Mouse (Mus musculus): Measurements from ENCODE around the gene Btaf1.
"Not testable (repeated sequence)": the region's sequence is repeated elsewhere in the genome, so short reads cannot be mapped to it uniquely, and the experiment has no call there.

Gene Btaf1

DNA sequence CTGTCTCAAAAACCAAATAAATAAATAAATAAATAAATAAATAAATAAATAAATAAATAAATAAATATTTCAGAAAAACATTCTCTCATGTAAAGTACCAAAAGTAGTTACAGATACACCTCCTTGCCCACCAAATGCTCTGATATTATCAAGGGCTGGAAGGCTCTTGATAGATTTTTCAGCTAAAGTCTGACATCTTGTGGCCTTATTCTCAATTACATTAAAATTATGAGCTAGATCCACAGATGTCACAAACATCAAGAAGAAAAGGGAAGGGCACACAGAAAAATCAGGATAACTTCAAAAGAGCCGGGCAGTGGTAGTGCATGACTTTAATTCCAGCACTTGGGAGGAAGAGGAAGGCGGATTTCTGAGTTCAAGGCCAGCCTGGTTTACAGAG, 3.9 kb upstream of the Btaf1 start:
- DNase-seq (ENCODE audit: low read depth, low spot score) = peak; percentile 79

DNA sequence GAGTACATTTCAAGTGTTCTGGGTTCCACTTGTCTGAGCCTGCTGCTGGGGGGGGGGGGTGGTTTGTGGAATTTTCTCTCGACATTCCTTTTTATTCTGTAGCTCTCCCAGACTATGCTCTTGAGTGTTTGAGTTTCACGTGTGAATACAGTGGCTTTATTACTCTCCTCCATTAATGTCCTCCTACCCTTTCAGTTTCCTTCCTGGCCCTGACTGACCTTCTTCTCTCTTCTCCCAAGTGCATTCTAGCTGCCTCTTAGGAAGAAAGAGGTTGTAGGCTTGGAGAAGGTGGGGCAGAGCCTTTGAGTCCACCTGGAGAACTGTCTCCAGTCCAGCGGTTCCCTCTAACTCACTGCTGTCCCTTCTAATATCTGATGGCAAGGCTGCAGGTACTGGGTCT, 2.9 kb upstream of the Btaf1 start:
- DNase-seq (ENCODE audit: low read depth, low spot score) = no peak

DNA sequence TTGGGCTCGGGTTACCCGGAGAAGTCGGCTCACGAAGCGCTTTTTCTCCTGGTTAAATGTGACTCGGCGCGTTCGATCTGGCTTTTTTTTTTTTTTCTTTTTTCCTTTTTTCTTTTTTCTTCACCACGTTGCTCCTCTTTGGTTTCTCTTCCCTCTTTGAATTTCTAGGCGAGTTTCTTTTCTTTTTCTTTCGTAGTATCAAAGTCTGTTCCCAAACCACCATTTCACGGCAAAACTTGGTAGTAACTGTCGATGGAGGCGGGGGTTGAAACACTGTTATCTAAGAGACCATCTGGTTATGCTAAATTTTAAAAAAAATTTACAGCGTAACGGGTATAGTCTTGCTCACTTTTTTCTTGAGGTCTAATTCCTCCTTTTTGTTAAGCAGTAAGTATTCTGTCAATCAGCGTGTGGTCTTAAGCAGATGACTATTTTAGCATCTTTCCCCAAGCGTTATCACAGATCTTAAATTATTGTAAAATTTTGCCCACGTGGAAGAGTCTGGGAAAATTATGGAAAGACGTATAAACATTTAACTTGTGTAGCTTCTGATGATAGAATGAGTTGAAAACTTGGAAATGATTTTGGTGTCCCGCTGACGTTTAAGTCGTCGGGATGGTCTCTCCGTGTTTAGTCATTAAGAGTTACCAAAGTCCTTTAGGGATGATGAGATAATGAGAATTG, 816 bp downstream of the Btaf1 start:
- peak; percentile 43 for DNase-seq (ENCODE audit: low read depth, low spot score)

DNA sequence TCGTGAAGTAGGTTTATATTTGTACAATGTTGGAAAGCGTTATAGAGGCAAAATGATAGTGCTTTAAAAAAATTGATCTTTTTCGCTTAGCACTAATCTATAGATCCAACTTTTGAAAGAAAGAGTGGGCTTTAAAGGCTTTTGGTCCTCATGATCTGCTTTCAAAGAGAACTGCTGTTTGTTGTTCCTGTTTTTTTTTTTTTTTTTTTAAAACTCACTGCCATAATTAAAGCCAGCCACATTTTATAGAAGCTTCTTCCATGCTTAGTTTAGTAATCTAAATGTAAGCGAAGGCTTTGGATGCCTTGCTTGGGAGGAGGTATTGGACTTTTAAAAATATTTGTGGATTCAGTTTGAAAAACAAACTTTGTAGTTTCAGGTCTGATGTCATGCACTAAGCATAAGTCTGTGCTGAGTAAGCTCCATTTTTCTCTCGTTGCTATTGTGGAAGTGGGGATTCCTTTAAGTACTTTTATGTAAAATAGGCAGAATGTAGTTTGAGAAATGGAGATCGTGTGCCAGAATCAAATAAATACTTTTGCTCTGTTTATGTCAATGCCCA, 2.0 kb downstream of the Btaf1 start:
- no peak for DNase-seq (ENCODE audit: low read depth, low spot score)

DNA sequence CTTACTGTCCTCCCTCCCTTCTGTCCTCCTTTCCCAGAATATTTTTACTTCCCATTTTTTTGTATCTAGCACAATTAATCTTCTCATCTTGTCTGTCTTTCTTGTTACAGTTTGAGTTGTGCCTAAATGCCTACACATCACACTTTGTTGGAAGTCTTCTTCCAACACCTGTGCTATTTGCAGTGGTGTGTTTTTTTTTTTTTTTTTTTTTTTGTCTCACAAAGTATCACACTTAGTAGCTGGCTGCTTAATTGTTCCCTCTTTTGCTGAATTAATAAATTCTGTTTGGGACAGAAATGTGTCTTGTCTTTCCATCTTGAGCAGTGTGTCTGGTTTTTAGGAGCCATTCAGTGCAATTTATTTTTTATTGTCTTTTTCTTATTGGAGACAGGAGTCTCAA, 3.9 kb downstream of the Btaf1 start:
- no peak for DNase-seq (ENCODE audit: low read depth, low spot score)

DNA sequence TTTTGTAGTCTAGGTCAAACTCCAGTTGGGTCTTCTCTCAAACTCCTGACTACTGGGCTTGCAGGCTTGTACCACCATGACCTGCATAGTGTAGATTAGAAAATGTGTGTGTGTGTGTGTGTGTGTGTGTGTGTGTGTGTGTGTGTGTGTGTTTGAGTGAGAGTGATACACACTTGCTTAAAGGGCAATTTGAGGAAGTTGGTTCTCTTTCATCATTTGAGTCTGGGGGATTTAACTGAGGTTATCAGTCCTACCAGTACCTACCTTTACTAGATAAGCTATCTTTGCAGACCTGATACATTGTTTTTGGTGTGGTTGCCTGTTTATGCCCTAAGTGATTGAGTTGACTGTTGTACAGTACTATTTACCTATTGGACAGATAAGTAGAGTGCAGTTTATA, 6.2 kb downstream of the Btaf1 start:
- no peak for DNase-seq (ENCODE audit: low read depth, low spot score)

DNA sequence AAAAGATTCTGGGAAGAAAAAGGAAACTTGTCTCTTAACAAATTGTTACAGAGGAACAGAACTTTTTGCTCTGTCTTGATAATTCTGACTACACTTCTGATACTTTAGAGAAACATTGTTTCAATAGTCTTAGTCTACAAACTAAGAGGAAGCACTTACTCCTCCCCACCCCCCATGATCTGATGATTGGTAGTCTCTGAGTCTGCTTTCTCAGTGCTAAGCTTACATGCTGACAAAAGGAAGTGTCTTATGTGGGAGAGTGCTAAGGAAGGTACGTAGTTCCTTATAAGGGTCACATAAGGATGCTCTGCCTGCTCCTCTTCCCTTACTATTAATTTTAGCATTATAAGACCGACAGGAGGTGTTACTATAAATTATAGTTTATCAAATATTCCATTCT, 6.7 kb downstream of the Btaf1 start:
- peak; percentile 28 for DNase-seq (ENCODE audit: low read depth, low spot score)

DNA sequence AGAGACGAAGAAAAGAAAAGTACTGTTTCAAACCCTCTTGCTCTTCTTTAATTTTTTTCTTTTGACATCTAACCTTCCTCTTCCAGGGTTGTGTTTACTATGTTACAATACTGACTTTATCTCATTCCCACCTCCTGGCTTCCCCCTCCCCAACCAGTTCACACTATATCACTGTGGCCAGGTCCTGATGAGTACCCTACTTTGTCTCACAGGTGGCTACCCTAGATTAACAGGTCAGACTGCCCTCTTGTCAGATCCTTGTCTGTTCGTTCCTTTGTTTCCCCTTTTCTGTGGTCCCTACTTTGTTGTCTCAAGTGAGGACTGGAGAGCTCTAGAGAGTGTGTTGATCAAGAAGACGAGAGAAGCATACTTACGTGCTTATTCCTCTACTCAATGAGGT, 10.4 kb downstream of the Btaf1 start:
- no peak for DNase-seq (ENCODE audit: low read depth, low spot score)

DNA sequence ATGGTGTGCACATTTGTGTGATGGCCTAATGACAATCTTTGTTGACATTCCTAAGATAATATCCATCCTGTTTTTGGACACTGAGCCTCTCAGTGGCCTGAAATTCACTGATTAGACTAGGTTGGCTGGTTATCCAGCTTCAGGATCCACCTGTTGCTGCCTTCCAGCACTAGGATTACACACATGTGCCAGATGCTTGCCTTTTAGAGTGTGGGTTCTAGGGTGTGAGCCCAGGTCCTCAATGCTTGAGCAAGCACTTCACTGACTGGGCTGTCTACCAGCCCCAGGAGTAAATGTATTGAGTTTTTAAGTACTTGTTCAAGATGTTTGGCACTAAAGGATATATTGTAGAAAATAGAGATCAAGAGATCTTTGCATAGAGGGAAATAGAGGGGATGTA, 12.1 kb downstream of the Btaf1 start:
- no peak for DNase-seq (ENCODE audit: low read depth, low spot score)

DNA sequence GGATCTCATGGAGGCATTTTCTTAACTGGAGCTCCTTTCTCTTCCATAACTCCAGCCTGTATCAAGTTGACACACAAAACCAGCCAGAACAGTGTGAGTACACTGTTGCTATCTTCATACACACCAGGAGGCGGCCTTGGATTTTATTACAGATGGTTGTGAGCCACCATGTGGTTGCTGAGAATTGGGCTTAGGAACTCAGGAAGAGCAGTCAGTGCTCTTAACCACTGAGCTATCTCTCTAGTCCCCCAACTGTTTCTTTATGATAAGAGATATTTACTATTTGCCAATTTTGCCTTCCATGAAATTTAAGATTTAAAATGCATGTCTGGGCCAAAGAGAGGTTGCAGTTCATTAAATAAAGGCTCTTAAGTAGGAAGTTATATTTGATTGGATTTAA, 14.2 kb downstream of the Btaf1 start:
- peak; percentile 35 for DNase-seq (ENCODE audit: low read depth, low spot score)

DNA sequence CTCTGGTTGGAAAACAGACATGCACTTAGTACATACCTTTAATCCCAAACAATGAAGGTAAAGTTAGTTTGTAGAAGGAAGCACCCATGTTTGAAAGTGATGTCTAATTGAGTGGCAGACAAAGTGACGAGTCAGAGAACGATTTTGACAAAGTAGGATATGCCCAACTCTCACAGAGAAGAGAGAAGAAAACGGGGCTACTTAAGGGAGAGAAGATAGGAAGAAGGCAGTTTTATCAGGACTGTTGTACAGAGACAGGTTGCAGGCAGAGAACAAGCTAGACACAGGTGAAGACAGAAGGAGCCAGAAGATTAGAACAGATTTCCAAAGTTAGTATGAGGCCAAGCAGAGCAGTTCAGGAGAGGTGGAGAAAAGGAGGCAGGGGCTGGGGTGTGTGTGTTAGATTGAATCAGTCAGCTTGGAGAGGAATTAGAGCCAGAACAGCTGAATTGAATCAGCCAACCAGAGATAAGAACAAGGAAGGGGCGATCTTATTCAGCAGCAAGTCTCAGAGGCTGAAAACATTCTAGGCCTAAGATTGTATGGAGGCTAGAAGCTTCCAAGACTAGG, 27.8 kb downstream of the Btaf1 start:
- no peak for DNase-seq (ENCODE audit: low read depth, low spot score)

DNA sequence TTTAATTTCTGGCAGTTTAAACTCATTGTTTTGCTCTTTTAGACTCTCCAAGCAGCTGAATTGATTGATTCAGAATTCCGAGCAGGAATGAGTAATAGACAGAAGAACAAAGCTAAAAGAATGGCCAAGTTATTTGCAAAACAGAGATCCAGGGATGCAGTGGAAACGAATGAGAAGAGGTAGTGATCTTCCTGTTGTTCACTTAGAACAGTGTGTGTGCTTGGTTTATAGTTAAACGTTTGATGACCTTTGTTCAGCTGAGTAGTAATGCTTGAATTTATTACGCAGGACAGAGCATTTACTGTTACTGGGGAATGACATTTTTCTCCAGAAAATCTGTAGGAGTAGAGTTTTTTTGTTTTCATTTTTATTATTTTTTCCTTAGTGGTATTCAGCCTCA, 32.5 kb downstream of the Btaf1 start:
- no peak for DNase-seq (ENCODE audit: low read depth, low spot score)

DNA sequence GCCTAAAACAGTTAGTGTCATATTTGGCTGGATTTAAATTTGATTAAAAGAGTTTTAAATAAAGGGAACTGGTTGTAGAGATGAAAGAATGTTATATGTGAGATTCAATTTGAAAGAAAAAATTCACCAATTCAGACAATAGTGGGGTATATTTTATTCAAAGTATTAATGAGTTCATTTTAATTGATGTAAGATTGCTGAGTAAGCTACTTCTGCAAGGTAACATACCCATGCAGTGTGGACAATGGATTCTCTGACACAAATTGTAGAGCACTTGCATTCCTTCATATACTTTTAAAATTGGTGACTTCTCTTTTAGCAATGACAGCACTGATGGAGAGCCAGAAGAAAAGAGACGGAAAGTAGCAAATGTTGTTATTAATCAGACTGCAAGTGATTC, 35.4 kb downstream of the Btaf1 start:
- DNase-seq (ENCODE audit: low read depth, low spot score) = no peak

DNA sequence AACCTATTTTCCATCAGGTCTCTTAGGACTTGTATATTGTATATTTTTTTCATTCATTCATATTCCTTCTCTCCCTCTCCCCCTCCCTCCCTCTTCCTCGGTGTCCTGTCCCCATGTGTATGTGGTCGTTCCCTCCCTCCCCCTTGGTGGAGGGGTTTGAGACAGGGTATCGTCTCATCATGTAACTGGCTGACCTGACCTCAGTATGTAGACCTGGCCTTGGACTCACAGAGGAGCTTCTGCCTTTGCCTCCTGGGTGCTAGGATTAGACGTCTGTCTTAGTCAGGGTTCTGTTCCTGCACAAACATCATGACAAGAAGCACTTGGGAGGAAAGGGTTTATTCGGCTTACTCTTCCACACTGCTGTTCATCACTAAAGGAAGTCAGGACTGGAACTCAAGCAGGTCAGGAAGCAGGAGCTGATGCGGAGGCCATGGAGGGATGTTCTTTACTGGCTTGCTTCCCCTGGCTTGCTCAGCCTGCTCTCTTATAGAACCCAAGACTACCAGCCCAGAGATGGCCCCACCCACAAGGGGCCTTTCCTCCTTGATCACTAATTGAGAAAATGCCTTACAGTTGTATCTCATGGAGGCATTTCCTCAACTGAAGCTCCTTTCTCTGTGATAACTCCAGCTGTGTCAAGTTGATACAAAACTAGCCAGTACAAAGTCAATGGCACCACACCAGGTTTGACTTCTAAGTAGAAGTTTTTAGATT, 36.8 kb downstream of the Btaf1 start:
- not testable (repeated sequence) for DNase-seq (ENCODE audit: low read depth, low spot score)

DNA sequence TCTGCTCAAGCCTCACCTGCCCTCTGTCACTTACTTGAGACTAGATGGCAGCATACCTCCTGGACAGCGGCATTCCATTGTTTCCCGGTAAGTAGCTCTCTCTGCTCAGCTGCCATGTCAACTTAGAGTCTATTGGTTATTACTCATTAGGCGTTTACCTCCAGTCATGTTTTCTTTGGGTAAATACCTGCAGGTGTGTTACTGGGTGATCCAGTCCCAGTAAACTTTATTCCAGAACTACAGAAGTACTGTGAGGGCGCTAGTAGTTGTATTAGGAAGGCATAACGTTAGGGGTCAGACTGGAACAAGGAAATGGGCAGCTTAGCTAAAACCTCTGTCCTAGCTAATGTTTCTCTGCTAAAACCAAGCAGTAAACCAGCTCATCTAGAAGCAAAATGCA, 78.7 kb downstream of the Btaf1 start:
- no peak for DNase-seq (ENCODE audit: low read depth, low spot score)

DNA sequence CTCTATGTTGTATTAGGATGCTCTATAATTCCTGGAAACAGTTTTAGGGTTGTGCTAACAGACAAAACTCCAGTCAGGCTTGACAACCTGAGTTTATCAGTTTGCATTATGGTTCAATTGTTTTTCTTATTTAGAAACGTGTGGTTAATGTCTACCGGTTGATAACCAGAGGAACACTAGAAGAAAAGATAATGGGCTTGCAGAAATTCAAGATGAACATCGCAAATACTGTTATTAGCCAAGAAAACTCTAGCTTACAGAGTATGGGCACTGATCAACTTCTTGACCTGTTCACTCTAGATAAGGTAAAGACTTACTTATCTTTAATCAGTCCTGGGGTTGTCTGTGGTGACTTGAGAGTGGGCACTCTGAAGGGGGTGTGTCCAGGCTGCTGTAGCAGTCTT, 84.0 kb downstream of the Btaf1 start:
- DNase-seq (ENCODE audit: low read depth, low spot score) = no peak

DNA sequence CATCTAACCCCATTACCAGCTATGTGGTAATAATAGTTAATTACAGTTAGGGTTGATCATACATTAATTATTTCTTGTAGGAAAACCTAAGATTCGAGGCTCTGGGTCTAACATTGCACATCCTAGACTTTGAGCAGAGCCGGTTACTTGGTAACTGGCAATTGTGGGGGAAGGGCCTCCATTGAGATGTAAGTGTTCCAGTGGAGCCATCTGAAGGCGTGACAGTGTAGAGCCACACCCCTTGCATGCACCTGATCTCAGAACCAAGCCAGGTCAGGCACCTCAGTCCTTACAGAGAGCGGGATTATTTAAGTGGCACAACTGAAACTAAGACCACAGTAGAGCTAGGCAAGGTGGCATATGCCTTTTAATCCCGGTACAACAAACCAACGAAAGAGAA, 87.6 kb downstream of the Btaf1 start:
- DNase-seq (ENCODE audit: low read depth, low spot score) = no peak

DNA sequence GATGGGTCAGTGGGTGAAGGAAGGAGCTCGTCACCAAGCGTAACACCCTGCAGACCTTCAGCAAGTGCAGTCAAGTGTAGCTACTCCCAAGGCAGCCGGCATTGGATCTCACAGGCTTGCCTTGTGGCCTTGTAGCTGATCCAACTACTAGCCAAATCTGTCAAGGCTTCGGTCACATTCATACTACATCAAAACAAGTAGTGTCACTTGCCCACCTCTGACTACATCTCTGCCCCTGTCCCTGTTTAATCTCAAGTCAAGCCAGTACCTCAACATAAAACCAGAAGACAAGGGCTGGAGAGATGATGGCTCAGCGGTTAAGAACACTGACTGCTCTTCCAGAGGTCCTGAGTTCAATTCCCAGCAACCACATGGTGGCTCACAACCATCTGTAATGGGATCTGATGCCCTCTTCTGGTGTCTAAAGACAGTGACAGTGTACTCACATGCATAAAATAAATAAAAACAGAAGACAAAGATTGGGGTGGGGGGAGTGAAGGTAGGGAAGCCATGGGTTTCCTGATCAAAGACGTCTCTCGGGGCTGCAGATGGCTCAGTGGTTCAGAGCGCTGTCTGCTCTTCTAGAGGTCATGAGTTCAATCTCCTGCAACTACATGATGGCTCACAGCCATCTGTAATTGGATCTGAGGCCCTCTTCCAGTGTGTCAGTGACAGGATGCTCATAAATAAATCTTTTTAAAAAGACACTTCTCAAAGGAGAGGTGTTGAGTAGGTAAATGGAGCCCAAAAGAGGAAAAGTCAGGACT, 88.5 kb downstream of the Btaf1 start:
- no peak for DNase-seq (ENCODE audit: low read depth, low spot score)

DNA sequence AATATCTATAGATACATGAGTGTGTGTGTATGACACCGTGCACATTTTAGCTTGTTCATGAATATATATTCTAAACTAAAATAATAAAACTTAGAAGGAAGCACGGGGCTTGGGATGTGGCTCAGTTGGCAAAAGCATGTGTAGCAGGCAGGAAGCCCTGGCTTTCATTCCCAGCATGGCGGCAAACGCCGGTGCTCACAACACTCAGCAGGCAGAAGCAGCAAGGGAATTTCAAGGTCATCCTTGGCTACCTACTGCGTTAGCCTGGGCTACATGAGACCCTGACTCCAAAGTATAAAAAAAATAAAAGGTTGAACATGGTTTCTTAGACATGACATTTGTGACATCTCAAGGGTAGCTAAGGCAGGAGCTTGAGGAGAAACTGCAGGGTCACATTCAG, 91.0 kb downstream of the Btaf1 start:
- no peak for DNase-seq (ENCODE audit: low read depth, low spot score)

DNA sequence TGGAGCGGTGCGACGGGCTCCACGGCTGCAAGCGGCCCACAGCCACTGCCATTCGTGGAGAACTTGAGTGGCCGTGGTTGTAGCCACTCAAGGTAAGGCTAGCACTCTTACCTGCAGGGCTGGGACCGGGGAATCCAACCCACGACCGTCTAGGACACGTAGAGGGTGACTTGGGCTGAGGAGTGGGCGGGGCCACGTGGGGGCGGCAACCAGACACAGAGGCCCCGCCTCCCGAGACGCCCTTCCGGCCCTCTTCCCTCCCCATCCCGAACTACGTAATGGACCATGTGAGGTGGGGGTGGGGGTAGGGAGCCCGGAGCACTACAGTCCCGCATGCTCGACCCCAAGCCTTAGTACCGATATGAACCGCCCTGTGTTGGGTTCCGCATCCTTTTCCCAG, 92.5 kb downstream of the Btaf1 start:
- peak; percentile 58 for DNase-seq (ENCODE audit: low read depth, low spot score)

DNA sequence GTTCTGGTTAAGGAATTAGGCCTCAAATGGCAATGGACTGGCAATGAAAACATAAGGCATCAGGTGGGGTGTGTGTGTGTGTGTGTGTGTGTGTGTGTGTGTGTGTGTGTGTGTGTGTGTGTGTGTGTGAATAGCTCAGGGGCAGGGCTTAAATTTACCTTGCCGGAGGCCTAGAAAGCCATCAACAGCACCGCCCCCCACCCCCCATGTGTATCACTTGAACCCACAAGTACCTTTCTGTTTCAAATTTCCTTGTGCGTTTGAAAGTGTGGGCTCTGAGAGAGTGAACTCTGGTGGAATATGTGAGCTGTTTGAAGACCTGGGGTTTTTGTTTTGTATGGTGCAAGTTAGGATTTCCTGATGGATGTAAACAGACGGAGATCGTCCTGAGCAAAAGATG, 93.1 kb downstream of the Btaf1 start:
- DNase-seq (ENCODE audit: low read depth, low spot score) = no peak

DNA sequence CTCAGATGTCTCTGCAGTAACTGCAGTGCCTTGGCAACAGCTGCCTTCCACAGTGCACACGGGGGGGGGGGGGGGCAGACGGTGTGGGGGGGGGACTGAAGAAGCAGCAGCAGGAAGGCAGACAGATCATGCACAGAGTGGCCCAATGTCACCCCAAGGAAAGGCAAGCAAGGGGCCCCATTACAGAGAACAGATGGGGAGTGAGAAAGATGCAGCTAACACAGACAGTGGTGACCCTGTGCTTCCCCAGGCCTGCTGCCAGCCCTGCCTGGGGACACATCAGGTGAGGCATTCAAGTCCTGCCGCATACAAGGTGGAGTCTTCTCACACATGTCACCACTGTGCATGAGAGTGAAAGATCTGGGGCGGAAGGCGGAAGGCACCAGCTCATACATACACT, 94.7 kb downstream of the Btaf1 start:
- peak; percentile 55 for DNase-seq (ENCODE audit: low read depth, low spot score)
